Mouse (Mus musculus): ENCODE data around the gene Hspa12b. TPM values are rescaled to one million over a fixed set of nuclear protein-coding genes. Genes with fewer than 3 reads are reported as not detected.

Hspa12b gene
- 8.3 and 8.4 TPM in 2 replicates for polyA plus RNA-seq (2015; fragmentation: Nextera tagmentation; extraction: Ambion mirVana)

GRCm38 (mm10) chr2:131127161-131127730 is at the start of gene Hspa12b:
Hspa12b (plus strand) TSS chr2:131127280.
- Histone ChIP-seq H3K27ac (ENCODE audit: low read length) (peak within 1 kb of the TSS; percentile 63), H3K9ac (ENCODE audit: low read depth, low read length) (peak within 1 kb of the TSS; percentile 80), H3K9me3 (ENCODE audit: control insufficient read depth, low read length) (no peaks in the 10 kb centered on the region), H3K4me1 (ENCODE audit: control insufficient read depth, insufficient read depth, low read length) (peaks cover 25% of the 10 kb centered on the region), H3K4me3 (ENCODE audit: low read length) (peak within 1 kb of the TSS; percentile 60), H3K27me3 (replicated peaks; ENCODE audit: control insufficient read depth, insufficient read depth, low read length) (no peaks in the 10 kb centered on the region), H3K36me3 (ENCODE audit: control insufficient read depth, insufficient read depth, low read length) (no peaks in the 10 kb centered on the region), H3K4me2 (ENCODE audit: low read depth, low read length) (peak within 1 kb of the TSS; percentile 77)
- peak; percentile 93 for ATAC-seq
- WGBS = 4% methylated on average over 28 of the region's 28 CpGs

GRCm38 (mm10) chr2:131080507-131080906 is 46.6 kb upstream of the Hspa12b start:
- Histone ChIP-seq H3K27me3 (replicated peaks; ENCODE audit: control insufficient read depth, insufficient read depth, low read length) (0 out of 2 replicates have a peak, but pooled peaks cover 2% of the 10 kb centered on the region), H3K9me3 (ENCODE audit: control insufficient read depth, low read length) (no peaks in the 10 kb centered on the region), H3K36me3 (ENCODE audit: control insufficient read depth, insufficient read depth, low read length) (no peaks in the 10 kb centered on the region), H3K4me2 (ENCODE audit: low read depth, low read length) (no peak overlapping the region), H3K27ac (ENCODE audit: low read length) (no peak overlapping the region), H3K9ac (ENCODE audit: low read depth, low read length) (no peak overlapping the region), H3K4me1 (ENCODE audit: control insufficient read depth, insufficient read depth, low read length) (no peaks in the 10 kb centered on the region), H3K4me3 (ENCODE audit: low read length) (no peak overlapping the region)
- WGBS = 71% methylated on average over 5 of the region's 5 CpGs
- no peak for ATAC-seq

DNA sequence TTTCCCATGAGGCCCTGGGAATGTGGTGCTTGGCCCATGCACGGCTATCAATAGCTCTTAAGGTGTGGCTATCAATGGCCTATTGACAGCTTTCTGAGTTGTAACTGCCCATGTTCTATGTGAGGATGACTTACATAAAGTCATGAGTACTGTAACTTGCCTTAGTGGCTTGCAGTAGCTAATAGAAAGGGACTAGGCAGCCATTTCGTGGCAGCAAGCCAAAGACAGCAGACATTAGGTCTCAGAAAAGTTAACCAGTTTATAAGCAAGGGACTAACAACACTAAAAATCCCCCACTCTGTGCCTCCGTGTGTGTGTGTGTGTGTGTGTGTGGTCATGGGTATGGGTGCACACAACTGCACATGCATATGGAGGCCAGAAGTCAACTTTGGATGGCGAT is 42.9 kb upstream of the Hspa12b start:
- Histone ChIP-seq H3K9ac (ENCODE audit: low read depth, low read length) (no peak overlapping the region), H3K27ac (ENCODE audit: low read length) (no peak overlapping the region), H3K36me3 (ENCODE audit: control insufficient read depth, insufficient read depth, low read length) (no peaks in the 10 kb centered on the region), H3K4me1 (ENCODE audit: control insufficient read depth, insufficient read depth, low read length) (no peaks in the 10 kb centered on the region; the same call in 1 of the 2 replicates), H3K4me3 (ENCODE audit: low read length) (no peak overlapping the region), H3K9me3 (ENCODE audit: control insufficient read depth, low read length) (no peaks in the 10 kb centered on the region), H3K4me2 (ENCODE audit: low read depth, low read length) (no peak overlapping the region), H3K27me3 (replicated peaks; ENCODE audit: control insufficient read depth, insufficient read depth, low read length) (no peaks in the 10 kb centered on the region)
- ATAC-seq = no peak
- WGBS = 87% methylated on average over 4 of the region's 4 CpGs

DNA sequence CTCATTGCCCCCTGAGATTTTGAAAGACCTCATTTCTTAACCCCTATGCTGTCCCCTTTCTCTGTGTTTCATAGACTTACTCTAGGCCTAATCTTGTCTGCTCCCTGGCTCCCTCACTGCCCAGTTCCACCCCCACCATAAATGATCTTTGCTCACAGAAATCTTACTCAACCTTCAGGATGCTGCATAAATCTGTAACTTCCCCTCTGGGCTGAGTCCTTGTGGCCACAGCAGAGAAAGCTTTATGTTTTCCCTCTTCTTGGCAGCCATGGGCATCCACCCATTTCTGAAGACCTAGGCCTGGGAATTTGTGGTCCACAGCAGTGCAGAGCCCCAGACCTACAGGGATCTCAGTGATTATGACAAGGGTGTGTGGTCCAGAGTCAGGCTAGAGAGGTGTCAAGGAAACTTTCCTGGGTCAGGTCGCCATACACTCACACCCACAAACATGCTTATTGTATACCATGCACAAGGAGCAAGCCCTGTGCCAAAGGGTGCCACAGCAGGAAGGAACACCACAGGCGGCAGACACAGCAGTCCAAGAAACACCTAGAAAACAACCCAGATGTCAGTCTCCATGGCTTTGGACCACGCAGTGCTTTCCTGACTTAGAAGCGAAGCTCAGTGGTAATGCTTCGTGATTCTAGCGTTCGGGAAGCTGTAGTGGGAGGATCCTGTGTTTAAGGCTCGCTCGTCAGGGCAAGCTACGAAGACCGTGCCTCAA is 40.3 kb upstream of the Hspa12b start, which contains the start of gene Siglec1:
TSS of gene Siglec1 (minus strand) at position 99 of the 724 bp plus-strand sequence.
- Histone ChIP-seq H3K9ac (ENCODE audit: low read depth, low read length) (no peak within 1 kb of the TSS), H3K9me3 (ENCODE audit: control insufficient read depth, low read length) (no peaks in the 10 kb centered on the region), H3K4me1 (ENCODE audit: control insufficient read depth, insufficient read depth, low read length) (no peaks in the 10 kb centered on the region; the same call in 1 of the 2 replicates), H3K4me3 (ENCODE audit: low read length) (no peak within 1 kb of the TSS), H3K4me2 (ENCODE audit: low read depth, low read length) (no peak within 1 kb of the TSS), H3K36me3 (ENCODE audit: control insufficient read depth, insufficient read depth, low read length) (no peaks in the 10 kb centered on the region), H3K27ac (ENCODE audit: low read length) (no peak within 1 kb of the TSS), H3K27me3 (replicated peaks; ENCODE audit: control insufficient read depth, insufficient read depth, low read length) (no peaks in the 10 kb centered on the region)
- WGBS = 86% methylated on average over 11 of the region's 11 CpGs
- ATAC-seq = no peak

DNA sequence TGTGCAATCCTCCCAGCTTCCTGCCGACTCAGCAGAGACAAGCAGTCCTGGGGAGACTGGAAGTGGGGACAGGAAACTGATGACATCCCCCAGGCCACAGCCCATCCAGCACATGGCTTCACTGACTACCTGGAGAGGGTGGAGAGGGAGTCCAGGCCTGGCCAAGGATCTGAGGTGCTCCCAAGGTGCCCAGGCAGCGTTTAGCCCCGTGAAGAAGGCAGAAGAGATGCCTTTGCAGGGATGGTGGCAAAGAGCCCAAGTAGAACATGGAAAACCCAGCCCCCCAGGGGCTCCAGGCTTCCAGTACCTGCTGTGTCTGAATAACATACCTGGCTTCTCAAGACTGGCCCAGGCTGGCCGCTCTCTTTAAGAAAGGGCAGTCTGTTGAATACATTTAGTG is 38.5 kb upstream of the Hspa12b start:
- Histone ChIP-seq H3K27ac (ENCODE audit: low read length) (no peak overlapping the region), H3K27me3 (replicated peaks; ENCODE audit: control insufficient read depth, insufficient read depth, low read length) (no peaks in the 10 kb centered on the region), H3K9ac (ENCODE audit: low read depth, low read length) (no peak overlapping the region), H3K4me3 (ENCODE audit: low read length) (no peak overlapping the region), H3K36me3 (ENCODE audit: control insufficient read depth, insufficient read depth, low read length) (no peaks in the 10 kb centered on the region), H3K9me3 (ENCODE audit: control insufficient read depth, low read length) (no peaks in the 10 kb centered on the region), H3K4me1 (ENCODE audit: control insufficient read depth, insufficient read depth, low read length) (no peaks in the 10 kb centered on the region; the same call in 1 of the 2 replicates), H3K4me2 (ENCODE audit: low read depth, low read length) (no peak overlapping the region)
- WGBS = 67% methylated on average over 4 of the region's 4 CpGs
- no peak for ATAC-seq

DNA sequence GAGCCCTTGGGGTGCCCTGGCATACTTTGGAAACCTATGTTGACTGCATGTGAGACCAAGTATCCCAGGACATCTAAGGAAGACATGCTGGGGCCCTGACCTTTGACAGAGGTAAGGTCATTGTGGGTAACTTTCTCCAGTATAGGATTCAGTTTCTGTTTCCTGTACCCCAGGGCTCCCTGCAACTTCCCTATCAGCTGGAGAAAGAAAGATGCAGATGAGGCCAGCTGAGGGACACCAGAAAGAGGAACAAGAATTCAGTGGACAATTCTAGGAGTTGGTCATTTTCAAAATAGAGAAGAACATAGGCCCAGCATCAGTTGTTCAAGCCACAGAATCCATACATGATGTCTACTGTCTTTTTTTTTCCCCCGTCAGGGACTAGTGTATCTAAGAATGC is 37.4 kb upstream of the Hspa12b start:
- no peak overlapping the region for H3K4me2 ChIP-seq (ENCODE audit: low read depth, low read length)
- no peak overlapping the region for H3K27ac ChIP-seq (ENCODE audit: low read length)
- H3K9ac ChIP-seq (ENCODE audit: low read depth, low read length) = no peak overlapping the region
- H3K36me3 ChIP-seq (ENCODE audit: control insufficient read depth, insufficient read depth, low read length) = no peaks in the 10 kb centered on the region
- 82% methylated on average over 1 of the region's 1 CpGs for WGBS
- no peaks in the 10 kb centered on the region; the same call in 1 of the 2 replicates for H3K4me1 ChIP-seq (ENCODE audit: control insufficient read depth, insufficient read depth, low read length)
- no peak overlapping the region for H3K4me3 ChIP-seq (ENCODE audit: low read length)
- H3K9me3 ChIP-seq (ENCODE audit: control insufficient read depth, low read length) = no peaks in the 10 kb centered on the region
- H3K27me3 ChIP-seq (replicated peaks; ENCODE audit: control insufficient read depth, insufficient read depth, low read length) = no peaks in the 10 kb centered on the region
- no peak for ATAC-seq

DNA sequence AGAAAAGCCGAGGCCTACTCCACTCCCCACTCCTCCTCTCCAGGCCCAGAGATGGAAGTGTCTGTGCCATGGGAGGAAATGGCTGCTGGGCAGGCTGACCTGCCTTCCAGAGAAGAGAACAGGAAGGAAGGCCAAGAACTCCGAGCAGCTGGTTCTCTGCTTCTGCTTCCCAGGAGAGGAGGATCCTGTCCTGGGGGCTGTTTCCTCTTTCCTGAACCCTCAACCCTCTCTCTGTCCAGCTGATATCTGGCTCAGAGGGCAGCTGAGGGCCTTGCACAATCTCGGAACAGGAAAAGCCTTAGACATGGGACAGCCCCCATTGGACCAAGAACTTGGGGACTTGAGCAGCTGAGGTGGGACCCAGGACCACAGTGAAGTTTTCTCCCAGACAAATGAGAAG is 36.2 kb upstream of the Hspa12b start:
- no peak overlapping the region for H3K9ac ChIP-seq (ENCODE audit: low read depth, low read length)
- no peak overlapping the region for H3K27ac ChIP-seq (ENCODE audit: low read length)
- ATAC-seq = no peak

GRCm38 (mm10) chr2:131093577-131093976 is 33.5 kb upstream of the Hspa12b start:
- Histone ChIP-seq H3K4me2 (ENCODE audit: low read depth, low read length) (no peak overlapping the region), H3K4me1 (ENCODE audit: control insufficient read depth, insufficient read depth, low read length) (peaks cover 9% of the 10 kb centered on the region), H3K27ac (ENCODE audit: low read length) (no peak overlapping the region), H3K36me3 (ENCODE audit: control insufficient read depth, insufficient read depth, low read length) (no peaks in the 10 kb centered on the region), H3K27me3 (replicated peaks; ENCODE audit: control insufficient read depth, insufficient read depth, low read length) (no peaks in the 10 kb centered on the region), H3K9ac (ENCODE audit: low read depth, low read length) (no peak overlapping the region), H3K4me3 (ENCODE audit: low read length) (no peak overlapping the region), H3K9me3 (ENCODE audit: control insufficient read depth, low read length) (no peaks in the 10 kb centered on the region)
- 89% methylated on average over 5 of the region's 5 CpGs for WGBS
- ATAC-seq = no peak

More for the DNA sequence above, 36.2 kb upstream of the Hspa12b start:
- Histone ChIP-seq H3K36me3 (ENCODE audit: control insufficient read depth, insufficient read depth, low read length) (no peaks in the 10 kb centered on the region), H3K4me3 (ENCODE audit: low read length) (no peak overlapping the region), H3K27me3 (replicated peaks; ENCODE audit: control insufficient read depth, insufficient read depth, low read length) (no peaks in the 10 kb centered on the region), H3K9me3 (ENCODE audit: control insufficient read depth, low read length) (no peaks in the 10 kb centered on the region), H3K4me1 (ENCODE audit: control insufficient read depth, insufficient read depth, low read length) (peaks cover under 1% of the 10 kb centered on the region), H3K4me2 (ENCODE audit: low read depth, low read length) (no peak overlapping the region)
- 83% methylated on average over 3 of the region's 3 CpGs for WGBS

- Histone ChIP-seq H3K9ac (ENCODE audit: low read depth, low read length) (no peak overlapping the region), H3K36me3 (ENCODE audit: control insufficient read depth, insufficient read depth, low read length) (no peaks in the 10 kb centered on the region), H3K9me3 (ENCODE audit: control insufficient read depth, low read length) (no peaks in the 10 kb centered on the region), H3K4me1 (ENCODE audit: control insufficient read depth, insufficient read depth, low read length) (peaks cover 9% of the 10 kb centered on the region), H3K27ac (ENCODE audit: low read length) (no peak overlapping the region), H3K4me3 (ENCODE audit: low read length) (no peak overlapping the region), H3K4me2 (ENCODE audit: low read depth, low read length) (no peak overlapping the region), H3K27me3 (replicated peaks; ENCODE audit: control insufficient read depth, insufficient read depth, low read length) (no peaks in the 10 kb centered on the region)
- 0% methylated on average over 1 of the region's 1 CpGs for WGBS
- ATAC-seq = peak; percentile 47; the same call in 1 of the 2 replicates
Measured at GRCm38 (mm10) chr2:131094823-131095222, 32.3 kb upstream of the Hspa12b start.

Data from intestine, embryonic 16.5 days (tissue).